Mouse (Mus musculus) kidney, adult 2 months (tissue): ENCODE measurements around the gene Lmo7.

Experiments
- CTCF ChIP-seq: fragments of 200-500 bp; conservative IDR thresholded peaks from 2 replicates; pipeline ENCODE4 v1.5.1; 2011; ENCODE audit warnings: low read depth, mild to moderate bottlenecking, control low read depth, low read length, moderate library complexity, mixed read lengths; ENCODE audit not compliant: insufficient read depth, insufficient read length
- POLR2A ChIP-seq: fragments of 200-500 bp; IDR thresholded peaks from one replicate; pipeline ENCODE4 v1.6.1; 2011; ENCODE audit warnings: low read depth, low read length, control low read depth

- TF ChIP-seq CTCF = no peak
- no peak for TF ChIP-seq POLR2A
Measured at GRCm38 (mm10) chr14:101750910-101751309, 21.2 kb downstream of the Lmo7 start.
